Mouse (Mus musculus) cerebellum, postnatal 14 days (tissue): ENCODE measurements at regions not wholly inside any gene's neighbourhood (a gene's known extent, or its start where the extent isn't known, plus 50 kb on each side); places are given as distances from the start of the nearest gene placed in this dataset.

Experiments used
- DNase-seq, 2 experiments: peaks; one replicate each; pipeline ENCODE4 v3.0.0; 2021; ENCODE audit warnings: mixed read lengths in 2 of 2

GRCm38 (mm10) chr10:67339371-67339929 is 54.3 kb upstream of the Nrbf2 start:
- DNase-seq = no peak

- no peak for DNase-seq
Observed at GRCm38 (mm10) chr10:67344722-67345121, 59.6 kb upstream of the Nrbf2 start.

GRCm38 (mm10) chr10:67350956-67351355 is 65.9 kb upstream of the Nrbf2 start:
- DNase-seq = peak; percentile 9 to 31

- DNase-seq = no peak
Observed at GRCm38 (mm10) chr10:67360793-67361192, 75.7 kb upstream of the Nrbf2 start.

- no peak for DNase-seq
Observed at GRCm38 (mm10) chr10:67361281-67361680, 76.2 kb upstream of the Nrbf2 start.

- DNase-seq = no peak
Observed at GRCm38 (mm10) chr10:67364595-67364994, 79.5 kb upstream of the Nrbf2 start.

GRCm38 (mm10) chr10:67365158-67365557 is 80.1 kb upstream of the Nrbf2 start:
- DNase-seq = no peak

GRCm38 (mm10) chr10:67372569-67373161 is 87.6 kb upstream of the Nrbf2 start:
- DNase-seq = no peak

GRCm38 (mm10) chr10:67376638-67377037 is 91.5 kb upstream of the Nrbf2 start:
- no peak for DNase-seq

GRCm38 (mm10) chr10:67377643-67378223 is 92.6 kb upstream of the Nrbf2 start:
- DNase-seq = no peak

GRCm38 (mm10) chr10:67380174-67380573 is 95.1 kb upstream of the Nrbf2 start:
- DNase-seq = no peak

GRCm38 (mm10) chr10:67383352-67383751 is 98.2 kb upstream of the Nrbf2 start:
- DNase-seq = no peak

GRCm38 (mm10) chr10:67383802-67384567 is 98.9 kb upstream of the Nrbf2 start:
- no peak for DNase-seq

GRCm38 (mm10) chr10:67384568-67384958 is 99.5 kb upstream of the Nrbf2 start:
- peak in 1 of 2 experiments; percentile 4 for DNase-seq

- DNase-seq = no peak
Observed at GRCm38 (mm10) chr10:67385966-67386365, 100.9 kb upstream of the Nrbf2 start.

GRCm38 (mm10) chr10:67388755-67389154 is 103.7 kb upstream of the Nrbf2 start:
- DNase-seq = no peak

- no peak for DNase-seq
Observed at GRCm38 (mm10) chr10:67400434-67400833, 115.3 kb upstream of the Nrbf2 start.

- DNase-seq = no peak
Observed at GRCm38 (mm10) chr10:67401409-67401808, 116.3 kb upstream of the Nrbf2 start.

- no peak for DNase-seq
Observed at GRCm38 (mm10) chr10:67417529-67417928, 117.7 kb upstream of the Egr2 start.

GRCm38 (mm10) chr10:67420761-67421160 is 114.5 kb upstream of the Egr2 start:
- no peak for DNase-seq

GRCm38 (mm10) chr10:67425407-67425806 is 109.9 kb upstream of the Egr2 start:
- DNase-seq = no peak

GRCm38 (mm10) chr10:67427220-67427619 is 108.1 kb upstream of the Egr2 start:
- no peak for DNase-seq

- DNase-seq = no peak
Observed at GRCm38 (mm10) chr10:67430805-67431204, 104.5 kb upstream of the Egr2 start.
